Mouse (Mus musculus) brain, embryonic 14.5 days (tissue): Measurements from ENCODE around the gene Ust. TPM values are rescaled to one million over a fixed set of nuclear protein-coding genes. Genes with fewer than 3 reads are reported as not detected.

Experiments
- DNase-seq: peaks from one replicate; pipeline ENCODE4 v3.0.0-alpha.2; 2011; ENCODE audit warnings: low read depth
- CTCF ChIP-seq: fragments of 200-500 bp; IDR thresholded peaks from 2 replicates; pipeline ENCODE4 v1.5.1; 2012; ENCODE audit warnings: inconsistent platforms, mild to moderate bottlenecking, moderate library complexity, borderline replicate concordance; ENCODE audit not compliant: insufficient read depth, insufficient read length; ENCODE audit errors: extremely low read depth
- POLR2A ChIP-seq: fragments of 200-500 bp; IDR thresholded peaks from 2 replicates; pipeline ENCODE4 v1.6.1; 2012; ENCODE audit warnings: mild to moderate bottlenecking, inconsistent platforms, borderline replicate concordance; ENCODE audit not compliant: poor library complexity, insufficient read depth, insufficient read length, severe bottlenecking; ENCODE audit errors: extremely low read depth
- polyA plus RNA-seq: library from polyadenylated mRNA; depleted of rRNA; stranded (reverse); fragments of >200 nt; gene quantifications from 2 replicates; pipeline ENCODE4 v1.2.3, GENCODE M21; 2012

Gene Ust
- polyA plus RNA-seq, 1 experiment: 4.4 TPM

DNA sequence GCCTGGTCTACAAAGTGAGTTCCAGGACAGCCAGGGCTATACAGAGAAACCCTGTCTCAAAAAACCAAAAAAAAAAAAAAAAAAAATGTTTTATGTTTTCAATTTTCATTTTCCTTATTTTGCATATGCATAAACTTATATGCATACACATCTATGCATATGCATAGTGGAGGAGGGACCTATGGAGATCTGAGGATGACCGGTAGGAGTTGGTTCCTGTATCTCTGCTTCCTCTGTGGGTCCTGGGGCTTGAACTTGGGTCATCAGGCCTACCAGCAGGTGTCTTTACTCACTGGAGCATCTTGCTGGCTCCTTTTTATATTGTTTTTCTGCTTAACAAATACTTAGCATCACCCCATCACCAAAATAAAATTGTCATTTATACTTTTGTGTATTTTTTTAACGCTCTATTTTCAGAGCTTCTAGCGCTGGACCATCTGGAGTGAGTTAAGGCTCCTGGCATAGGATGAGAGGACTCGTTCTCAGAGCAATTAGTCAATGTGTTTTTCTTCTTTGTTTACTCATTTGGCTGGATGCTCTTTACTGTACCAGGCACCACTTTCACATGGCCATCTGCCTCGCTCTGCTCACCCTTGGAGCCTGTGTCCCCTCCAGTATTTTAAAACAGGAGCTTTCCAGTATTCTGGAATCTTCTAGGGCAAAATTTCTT, 290.8 kb downstream of the Ust start:
- no peak for TF ChIP-seq POLR2A
- TF ChIP-seq CTCF: no peak
- DNase-seq: peak; percentile 85

DNA sequence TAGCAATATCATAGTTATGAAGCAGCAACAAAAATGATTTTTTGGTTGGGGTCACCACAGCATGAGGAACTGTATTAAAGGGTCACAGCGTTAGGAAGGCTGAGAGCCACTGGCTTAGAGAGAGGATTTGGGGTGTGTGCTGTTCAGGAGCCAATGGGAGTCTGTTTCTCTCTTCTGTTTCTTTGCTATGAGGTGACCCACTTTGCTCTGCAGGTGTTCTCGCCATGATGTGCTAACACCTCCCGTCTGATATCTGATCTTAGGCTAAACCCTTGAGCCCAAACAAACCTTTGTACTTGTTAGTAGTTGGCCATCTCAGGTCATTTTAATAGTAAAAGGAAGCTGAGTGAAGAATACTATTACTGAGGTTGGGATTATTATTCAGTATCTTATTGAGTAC, 292.0 kb downstream of the Ust start:
- TF ChIP-seq POLR2A (no peak), CTCF (no peak)
- DNase-seq: no peak

DNA sequence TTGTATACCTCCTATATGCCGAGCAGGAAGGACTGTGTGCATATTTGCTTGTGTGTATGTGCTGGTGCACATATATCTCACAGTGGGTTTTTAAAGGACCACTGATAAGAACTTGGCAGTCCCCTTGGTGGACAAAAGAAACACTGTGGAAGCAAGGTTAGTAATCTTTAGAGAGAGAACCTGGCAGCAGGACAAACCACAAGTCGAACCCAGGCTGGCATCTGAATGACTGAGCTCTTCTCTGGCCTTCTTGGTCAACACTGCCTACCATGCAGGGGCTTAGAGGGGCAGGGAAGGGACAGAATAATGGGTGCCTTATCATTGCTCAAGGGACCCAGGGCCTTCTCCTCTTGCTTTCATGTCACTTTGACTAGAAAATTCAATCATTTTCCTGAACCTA, 294.0 kb downstream of the Ust start:
- TF ChIP-seq CTCF: no peak
- TF ChIP-seq POLR2A: no peak

DNA sequence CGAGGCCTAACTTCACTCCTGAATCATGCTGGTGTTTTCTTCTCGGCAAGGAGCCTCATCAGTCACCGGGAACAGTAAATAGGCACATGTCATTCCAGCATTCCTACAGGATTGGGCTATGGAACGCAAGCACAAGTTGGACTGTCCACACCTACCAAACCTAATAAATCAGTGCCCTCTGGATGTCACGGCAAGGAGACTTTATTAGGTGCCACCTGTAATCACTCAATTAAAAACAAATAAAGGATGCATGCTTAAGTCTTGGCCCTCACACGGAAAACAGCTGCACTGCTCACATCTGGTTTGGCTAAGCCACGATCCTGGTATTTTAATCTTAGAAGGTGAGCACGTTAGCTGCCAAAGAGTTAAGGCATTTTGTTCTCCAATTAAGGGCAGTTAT, 294.6 kb downstream of the Ust start:
- TF ChIP-seq POLR2A (no peak), CTCF (no peak)
- DNase-seq: no peak

More for the DNA sequence above, 294.0 kb downstream of the Ust start:
- no peak for DNase-seq

DNA sequence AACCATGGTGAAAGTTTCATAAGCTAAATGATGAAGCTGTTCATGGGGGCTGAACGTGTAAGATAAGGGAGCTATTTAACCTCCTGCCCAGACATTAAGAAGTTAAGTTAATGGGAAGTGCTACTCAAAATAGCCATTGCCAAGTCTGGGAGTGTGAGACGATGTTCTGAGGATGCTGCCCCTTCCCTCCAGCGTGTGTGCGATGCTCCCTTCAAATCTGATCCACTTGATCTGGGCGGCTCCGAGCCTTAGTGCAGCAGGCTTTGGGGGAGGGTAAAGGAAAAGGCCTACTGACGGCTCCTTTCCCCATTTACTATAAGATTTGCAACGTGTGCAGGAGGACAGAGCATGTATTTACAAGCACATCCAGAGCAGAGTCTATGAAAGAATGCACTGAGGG, 301.7 kb downstream of the Ust start:
- no peak for DNase-seq
- TF ChIP-seq CTCF: no peak
- TF ChIP-seq POLR2A: no peak

DNA sequence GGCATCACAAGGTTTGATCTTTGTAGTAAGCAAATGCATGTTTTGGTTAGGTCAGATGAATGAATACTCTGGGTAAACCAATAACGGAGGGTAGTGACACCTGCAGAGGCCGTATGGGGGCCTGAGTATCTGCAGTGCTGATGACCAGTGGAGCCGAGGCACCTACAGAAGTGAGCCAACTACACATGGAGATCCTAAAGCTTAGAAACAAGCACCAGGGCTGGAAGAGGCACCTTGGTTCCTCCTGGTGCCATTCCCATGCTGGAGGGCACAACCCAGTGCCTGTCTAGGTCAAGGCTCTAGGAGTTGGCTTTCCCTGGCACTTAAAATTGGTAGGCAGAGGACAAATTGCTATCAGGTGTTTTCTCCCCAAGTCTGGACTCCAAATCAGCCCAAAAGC, 303.4 kb downstream of the Ust start:
- no peak for DNase-seq

DNA sequence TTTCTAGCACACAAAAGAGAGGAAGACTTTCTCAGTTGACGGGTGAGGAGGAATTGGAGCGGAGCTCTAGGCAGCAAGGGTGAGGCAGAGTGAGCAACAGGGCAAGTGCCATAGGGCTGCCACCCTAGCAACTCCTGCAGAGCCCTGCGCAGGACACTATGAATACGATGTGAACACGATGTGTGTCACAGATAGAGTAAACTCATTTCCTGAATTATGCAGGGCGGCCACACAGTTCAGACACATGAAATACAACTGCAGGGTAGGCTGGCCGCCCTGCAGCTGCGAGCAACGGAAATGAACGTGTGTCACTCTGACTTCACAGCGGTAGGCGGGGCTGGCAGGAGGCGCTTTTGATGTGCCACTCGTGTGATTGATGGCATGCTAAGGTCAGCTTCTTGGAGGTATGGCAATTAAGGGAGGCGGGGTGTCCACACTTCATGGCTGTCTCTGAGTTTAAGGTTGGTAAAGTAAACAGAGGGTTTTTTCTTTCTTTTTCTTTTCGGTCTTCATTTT, 304.7 kb downstream of the Ust start:
- TF ChIP-seq CTCF: no peak
- TF ChIP-seq POLR2A: no peak
- no peak for DNase-seq

More for the DNA sequence above, 303.4 kb downstream of the Ust start:
- TF ChIP-seq CTCF (no peak), POLR2A (no peak)

DNA sequence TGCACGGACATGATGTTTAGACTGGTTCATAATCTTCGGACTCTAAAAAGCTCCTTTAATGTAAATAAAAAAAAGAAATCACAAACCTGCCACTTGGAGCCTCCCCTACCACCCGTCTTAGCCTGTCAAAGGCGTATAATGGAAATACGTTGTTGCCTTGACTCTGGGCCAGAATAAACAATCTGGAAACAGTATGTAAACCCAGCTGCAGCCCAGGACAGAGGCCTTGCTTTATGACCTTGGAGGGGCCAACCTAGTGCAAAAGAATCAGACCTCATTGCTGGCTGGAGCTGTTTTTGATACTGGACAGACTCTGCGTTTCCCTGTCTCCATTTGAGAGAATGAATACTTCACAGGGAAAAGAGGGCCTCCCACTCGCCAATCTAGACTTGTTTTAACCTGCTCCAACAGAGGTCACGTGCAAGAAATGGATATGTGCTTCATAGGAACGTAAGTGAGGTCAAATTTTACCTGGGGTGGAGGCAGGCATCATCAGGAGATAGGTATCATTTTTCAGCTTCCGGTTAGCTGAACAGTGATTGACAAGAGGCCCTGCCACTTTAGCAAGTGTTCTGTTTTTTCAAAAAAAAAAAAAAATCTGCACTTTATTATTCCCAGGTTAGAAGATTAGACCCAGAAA, 305.2 kb downstream of the Ust start:
- DNase-seq: no peak
- TF ChIP-seq POLR2A: no peak
- TF ChIP-seq CTCF: no peak

DNA sequence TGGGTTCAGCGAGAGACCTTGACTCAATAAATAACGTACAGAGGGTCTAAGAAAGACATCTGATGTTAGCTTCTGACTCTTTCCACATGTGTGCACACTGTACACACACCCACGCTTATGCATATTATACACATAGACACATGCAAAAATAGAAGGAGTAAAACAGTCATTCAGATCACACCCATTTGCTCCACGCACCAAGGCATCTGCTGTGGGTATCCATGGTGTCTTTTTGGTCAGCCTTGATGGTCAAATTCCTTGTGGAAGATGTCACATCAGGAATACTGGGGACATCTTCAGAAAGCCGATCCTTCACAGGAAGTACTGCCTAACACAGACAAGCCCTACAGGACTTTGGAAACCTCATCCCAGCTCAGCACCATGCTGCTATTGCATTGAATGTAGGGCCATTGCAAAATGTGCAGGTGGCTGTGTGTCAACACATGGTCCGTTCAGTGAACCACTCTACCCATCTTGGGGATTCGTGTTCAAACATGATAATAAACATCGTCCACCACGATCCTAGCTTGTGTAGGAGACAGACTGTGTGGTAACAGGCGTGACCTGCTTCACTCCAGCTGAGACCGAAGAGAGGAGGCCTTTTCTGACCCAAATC, 305.9 kb downstream of the Ust start:
- DNase-seq: no peak
- no peak for TF ChIP-seq POLR2A
- TF ChIP-seq CTCF: no peak

DNA sequence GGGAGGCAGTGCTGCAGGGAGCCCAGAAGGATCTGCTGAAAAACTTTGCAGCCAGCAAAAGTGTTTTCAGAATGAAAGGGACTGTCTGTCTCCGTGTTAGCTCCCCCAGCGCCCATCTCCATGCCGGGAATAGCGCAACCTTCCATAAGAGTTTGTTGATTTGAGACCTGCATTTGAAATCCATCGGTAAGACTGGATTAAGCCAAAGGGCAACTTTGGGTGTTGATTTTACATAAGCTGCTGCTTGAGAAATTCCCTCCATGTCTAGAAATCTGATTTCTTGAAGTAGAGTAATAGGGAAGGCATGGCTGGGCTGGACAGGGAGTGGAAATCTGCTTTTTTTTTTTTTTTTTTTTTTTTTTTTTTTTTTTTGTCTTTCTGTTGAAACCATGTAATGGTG, 306.9 kb downstream of the Ust start:
- no peak for TF ChIP-seq CTCF
- no peak for TF ChIP-seq POLR2A
- no peak for DNase-seq

DNA sequence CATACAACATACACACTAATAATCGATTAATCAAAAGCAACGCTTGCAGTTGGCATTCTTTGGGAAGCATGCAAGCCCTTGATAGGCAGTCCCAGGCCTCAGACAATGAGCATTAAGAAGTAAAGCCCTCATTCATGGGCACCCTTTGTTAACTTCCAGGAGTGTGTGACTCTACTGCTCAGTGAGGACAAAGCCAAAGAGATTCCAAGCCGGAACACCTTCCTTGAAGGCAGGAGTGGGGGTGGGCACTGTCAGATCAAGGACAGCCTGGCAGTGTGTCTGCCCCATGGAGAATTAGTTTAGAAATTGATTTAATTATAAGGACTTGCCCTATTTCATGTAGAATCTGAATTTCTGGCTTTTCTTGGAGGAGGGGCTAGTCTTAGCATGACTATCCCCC, 308.3 kb downstream of the Ust start:
- TF ChIP-seq CTCF: no peak
- TF ChIP-seq POLR2A: no peak
- DNase-seq: no peak
